Mouse (Mus musculus) ES-E14 (cell line): Measurements from ENCODE around the gene Lpp. TPM values are rescaled to one million over a fixed set of nuclear protein-coding genes. Genes with fewer than 3 reads are reported as not detected.

ENCODE experiments used
- DNase-seq: peaks from one replicate; pipeline ENCODE4 v3.0.0-alpha.2; 2013; ENCODE audit warnings: low read depth, low spot score
- H3K27ac ChIP-seq: 2 replicates; pipeline ENCODE4 v1.5.1; 2012; ENCODE audit warnings: low read depth, mild to moderate bottlenecking, low read length, moderate library complexity, mixed read lengths; ENCODE audit not compliant: poor library complexity, insufficient read depth, severe bottlenecking
- H3K36me3 ChIP-seq: 2 replicates; pipeline ENCODE4 v1.6.1; 2012; ENCODE audit warnings: mild to moderate bottlenecking, low read length, moderate library complexity, mixed read lengths; ENCODE audit not compliant: control insufficient read depth, poor library complexity, insufficient read depth, severe bottlenecking
- H3K4me1 ChIP-seq, 2 experiments: fragments of 150-350 bp in 1 of 2; sonication (generic) in 1 of 2; 2 replicates each; pipeline ENCODE4 v1.6.1; 2012; ENCODE audit warnings: low read length in 2 of 2, mild to moderate bottlenecking in 1 of 2, mixed read lengths in 1 of 2; ENCODE audit not compliant: control insufficient read depth in 2 of 2, insufficient read depth in 2 of 2, poor library complexity in 1 of 2
- H3K4me3 ChIP-seq, 2 experiments: fragments of 150-350 bp in 1 of 2; sonication (generic) in 1 of 2; 2 replicates each; pipeline ENCODE4 v1.5.1; 2012; ENCODE audit warnings: low read length in 2 of 2, low read depth in 1 of 2, mild to moderate bottlenecking in 1 of 2, mixed read lengths in 1 of 2; ENCODE audit not compliant: insufficient read depth in 1 of 2, poor library complexity in 1 of 2, severe bottlenecking in 1 of 2
- H3K9ac ChIP-seq: 2 replicates; pipeline ENCODE4 v1.6.1; 2012; ENCODE audit warnings: low read depth, mild to moderate bottlenecking, low read length, mixed read lengths; ENCODE audit not compliant: poor library complexity, insufficient read depth, severe bottlenecking
- H3K9me3 ChIP-seq: fragments of 150-350 bp; sonication (generic); 2 replicates; pipeline ENCODE4 v1.6.1; 2012; ENCODE audit warnings: low read depth, mild to moderate bottlenecking, low read length; ENCODE audit not compliant: control insufficient read depth, insufficient read depth
- CHD2 ChIP-seq: IDR thresholded peaks from 2 replicates; pipeline ENCODE4 v1.6.1; 2014; ENCODE audit warnings: mild to moderate bottlenecking, low read depth, low read length, inconsistent platforms
- HCFC1 ChIP-seq: IDR thresholded peaks from 2 replicates; pipeline ENCODE4 v1.6.1; 2012; ENCODE audit warnings: low read length, inconsistent platforms, borderline replicate concordance; ENCODE audit not compliant: insufficient read depth
- MAFK ChIP-seq: IDR thresholded peaks from 2 replicates; pipeline ENCODE4 v1.6.1; 2014; ENCODE audit warnings: mild to moderate bottlenecking, low read depth, low read length, inconsistent platforms; ENCODE audit not compliant: insufficient read depth
- ZC3H11A ChIP-seq: IDR thresholded peaks from 2 replicates; pipeline ENCODE4 v1.6.1; 2012; ENCODE audit warnings: low read depth, mild to moderate bottlenecking, inconsistent platforms, low read length, borderline replicate concordance
- ZNF384 ChIP-seq: IDR thresholded peaks from 2 replicates; pipeline ENCODE4 v1.6.1; 2012; ENCODE audit warnings: low read depth, low read length, inconsistent platforms
- in situ Hi-C, 2 experiments: fragments of 600-800 bp; cut with MboI; formaldehyde crosslinking; loops; one replicate each; pipeline ENCODE4 v1.15.1; 2025; ENCODE audit warnings: low sequenced_read_pairs in 2 of 2, inconsistent platforms in 1 of 2; ENCODE audit not compliant: unreplicated experiment in 2 of 2
- total RNA-seq: library from RNA; depleted of rRNA; stranded (reverse); fragments of 300-350 nt; gene quantifications from 2 replicates; pipeline ENCODE4 v1.2.3, GENCODE M21; 2012

Lpp gene
- total RNA-seq, 1 experiment: 31.4 TPM

DNA sequence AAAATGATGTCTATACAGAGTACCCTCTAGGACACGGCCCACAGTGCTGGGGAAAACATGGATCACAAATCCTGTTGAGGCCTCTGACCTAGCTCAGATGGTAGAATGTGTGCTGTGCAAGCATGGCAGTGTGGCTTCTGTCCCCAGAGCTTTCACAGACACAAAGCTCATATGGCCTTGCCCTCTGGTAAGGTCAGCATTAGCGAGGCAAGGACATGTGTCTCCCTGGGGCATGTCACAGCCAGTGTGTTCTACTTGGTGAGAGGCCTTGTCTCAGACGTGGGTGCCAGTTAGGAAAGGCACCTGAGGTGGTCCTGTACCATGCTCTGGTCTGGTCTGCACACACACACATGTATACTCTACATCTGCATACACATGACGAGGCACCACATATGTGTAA, 30.4 kb downstream of the Lpp start:
- no peak overlapping the region for H3K9ac ChIP-seq
- DNase-seq: no peak
- H3K4me3 ChIP-seq: no peak overlapping the region
- 0 out of 4 replicates have a peak, but pooled peaks cover 0 to 4% of the 10 kb centered on the region in 2 experiments for H3K4me1 ChIP-seq
- TF ChIP-seq CHD2: no peak
- H3K27ac ChIP-seq: no peak overlapping the region
- no peaks in the 10 kb centered on the region for H3K9me3 ChIP-seq
- in situ Hi-C loops: no loop called here
- H3K36me3 ChIP-seq: no peaks in the 10 kb centered on the region

DNA sequence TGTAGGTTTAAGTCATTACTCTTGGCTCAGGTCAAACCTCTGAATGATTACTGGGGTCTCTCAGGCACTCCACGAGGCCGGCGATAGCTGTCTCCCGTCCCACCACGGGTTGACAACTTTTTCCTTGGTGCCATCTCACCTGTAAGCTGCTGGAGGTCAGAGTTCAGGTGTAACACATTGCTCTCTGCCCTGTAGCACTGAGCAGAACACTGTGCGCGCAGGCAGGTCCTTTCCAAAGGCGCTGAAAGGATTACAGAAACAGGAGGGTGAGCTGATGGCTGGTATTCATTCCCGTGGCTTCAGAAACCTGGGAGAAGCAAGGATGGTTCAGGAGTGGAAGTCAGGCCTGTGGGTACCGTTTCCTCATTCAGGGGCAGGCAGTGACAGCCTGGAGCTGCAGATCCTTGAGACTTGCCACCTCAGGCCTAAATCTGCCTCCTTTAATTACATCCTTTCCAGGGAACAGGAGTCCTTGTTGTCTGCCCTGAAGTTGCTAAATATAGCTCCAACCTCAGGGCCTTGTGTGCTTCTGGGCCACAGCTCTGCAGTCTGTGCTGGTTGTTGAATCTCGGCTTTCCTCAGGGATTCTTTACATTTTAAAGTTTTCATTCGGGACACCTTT, 31.2 kb downstream of the Lpp start:
- H3K9me3 ChIP-seq: no peaks in the 10 kb centered on the region
- no peak overlapping the region for H3K4me3 ChIP-seq
- H3K9ac ChIP-seq: no peak overlapping the region
- 0 out of 4 replicates have a peak, but pooled peaks cover 0 to 3% of the 10 kb centered on the region in 2 experiments for H3K4me1 ChIP-seq
- DNase-seq: no peak
- in situ Hi-C loops: no loop called here
- H3K27ac ChIP-seq: no peak overlapping the region
- no peak for TF ChIP-seq HCFC1
- TF ChIP-seq MAFK: no peak
- no peak for TF ChIP-seq ZNF384
- TF ChIP-seq ZC3H11A: no peak
- TF ChIP-seq CHD2: no peak
- H3K36me3 ChIP-seq: no peaks in the 10 kb centered on the region

DNA sequence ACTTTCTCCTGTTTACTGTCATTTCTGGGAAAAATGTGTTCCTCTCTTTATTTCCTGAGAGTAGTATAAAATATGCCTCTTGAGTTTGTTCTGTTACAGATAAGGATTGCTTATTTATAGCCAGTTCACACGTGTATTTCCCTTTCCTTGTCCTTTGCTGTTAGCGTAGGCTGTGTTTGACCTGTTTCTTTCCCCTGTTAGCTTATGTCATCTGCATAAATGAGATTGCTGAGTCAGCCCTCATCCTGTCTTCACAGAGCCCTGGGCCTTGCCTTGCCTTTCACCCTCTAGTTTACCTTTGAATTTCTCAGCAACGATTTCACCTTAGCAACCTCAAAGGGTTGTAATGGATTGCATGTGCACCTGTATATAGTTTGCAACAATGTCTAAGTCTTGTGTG, 32.5 kb downstream of the Lpp start:
- in situ Hi-C loops: no loop called here
- Histone ChIP-seq H3K36me3 (no peaks in the 10 kb centered on the region), H3K9ac (no peak overlapping the region), H3K4me3 (no peak overlapping the region), H3K4me1 (0 out of 4 replicates have a peak, but pooled peaks cover 0 to 3% of the 10 kb centered on the region in 2 experiments), H3K9me3 (no peaks in the 10 kb centered on the region), H3K27ac (no peak overlapping the region)
- no peak for DNase-seq
- TF ChIP-seq ZC3H11A: no peak
- TF ChIP-seq MAFK: peak; percentile 74

DNA sequence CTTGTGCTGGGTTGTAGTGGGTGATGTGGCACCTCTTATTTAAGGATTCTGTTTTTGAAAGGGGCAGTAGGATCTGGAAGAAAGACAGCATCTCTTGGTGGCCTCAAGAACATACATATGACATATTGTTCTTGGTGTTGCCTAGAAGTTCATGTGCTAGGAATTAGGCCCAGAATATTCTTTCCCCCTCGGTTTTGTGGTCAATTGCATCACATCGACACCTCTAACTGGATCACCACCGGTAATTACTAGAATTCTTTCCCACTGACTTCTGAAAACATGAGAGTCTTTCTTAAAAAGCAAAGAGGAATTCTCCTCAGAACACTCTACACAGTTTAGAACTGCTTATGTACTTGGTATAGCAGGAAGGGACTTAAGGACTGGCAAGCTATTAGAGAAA, 34.3 kb downstream of the Lpp start:
- no peak overlapping the region for H3K27ac ChIP-seq
- no peaks in the 10 kb centered on the region for H3K9me3 ChIP-seq
- H3K9ac ChIP-seq: no peak overlapping the region
- no peaks in the 10 kb centered on the region for H3K36me3 ChIP-seq
- H3K4me3 ChIP-seq: no peak overlapping the region
- no peak for TF ChIP-seq CHD2
- no peak for TF ChIP-seq HCFC1
- no peak for TF ChIP-seq MAFK
- TF ChIP-seq ZC3H11A: no peak
- no peak for TF ChIP-seq ZNF384
- no peak for DNase-seq
- no peaks in the 10 kb centered on the region for H3K4me1 ChIP-seq
- in situ Hi-C loops: no loop called here

DNA sequence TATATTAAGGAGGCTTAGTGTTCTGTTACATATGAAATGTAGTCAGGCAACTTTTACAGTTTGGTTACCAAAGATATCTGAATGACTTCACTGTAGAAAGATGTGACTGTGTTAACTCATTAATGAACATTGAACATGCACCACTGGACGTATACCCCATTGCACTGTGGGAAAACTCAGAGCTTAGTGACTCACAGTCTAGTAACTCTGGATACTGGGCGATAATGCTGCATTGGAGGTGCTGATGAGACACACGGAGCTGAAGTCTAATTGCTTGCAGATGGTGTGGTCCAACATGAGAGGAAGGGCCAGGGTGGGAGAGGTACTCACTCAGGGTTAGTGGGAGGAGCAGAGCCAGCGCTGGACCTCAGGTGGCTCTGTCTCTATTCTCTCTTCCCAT, 34.7 kb downstream of the Lpp start:
- H3K36me3 ChIP-seq: no peaks in the 10 kb centered on the region
- in situ Hi-C loops: no loop called here

More for the DNA sequence above, 34.7 kb downstream of the Lpp start:
- H3K9me3 ChIP-seq: no peaks in the 10 kb centered on the region
- H3K9ac ChIP-seq: no peak overlapping the region
- no peaks in the 10 kb centered on the region for H3K4me1 ChIP-seq
- no peak overlapping the region for H3K27ac ChIP-seq
- no peak overlapping the region for H3K4me3 ChIP-seq
- no peak for TF ChIP-seq MAFK
- no peak for TF ChIP-seq CHD2
- TF ChIP-seq ZC3H11A: no peak
- TF ChIP-seq ZNF384: no peak
- TF ChIP-seq HCFC1: no peak
- DNase-seq: no peak
